Mouse (Mus musculus): ENCODE results near the gene Sdk2.

Sdk2 gene

DNA sequence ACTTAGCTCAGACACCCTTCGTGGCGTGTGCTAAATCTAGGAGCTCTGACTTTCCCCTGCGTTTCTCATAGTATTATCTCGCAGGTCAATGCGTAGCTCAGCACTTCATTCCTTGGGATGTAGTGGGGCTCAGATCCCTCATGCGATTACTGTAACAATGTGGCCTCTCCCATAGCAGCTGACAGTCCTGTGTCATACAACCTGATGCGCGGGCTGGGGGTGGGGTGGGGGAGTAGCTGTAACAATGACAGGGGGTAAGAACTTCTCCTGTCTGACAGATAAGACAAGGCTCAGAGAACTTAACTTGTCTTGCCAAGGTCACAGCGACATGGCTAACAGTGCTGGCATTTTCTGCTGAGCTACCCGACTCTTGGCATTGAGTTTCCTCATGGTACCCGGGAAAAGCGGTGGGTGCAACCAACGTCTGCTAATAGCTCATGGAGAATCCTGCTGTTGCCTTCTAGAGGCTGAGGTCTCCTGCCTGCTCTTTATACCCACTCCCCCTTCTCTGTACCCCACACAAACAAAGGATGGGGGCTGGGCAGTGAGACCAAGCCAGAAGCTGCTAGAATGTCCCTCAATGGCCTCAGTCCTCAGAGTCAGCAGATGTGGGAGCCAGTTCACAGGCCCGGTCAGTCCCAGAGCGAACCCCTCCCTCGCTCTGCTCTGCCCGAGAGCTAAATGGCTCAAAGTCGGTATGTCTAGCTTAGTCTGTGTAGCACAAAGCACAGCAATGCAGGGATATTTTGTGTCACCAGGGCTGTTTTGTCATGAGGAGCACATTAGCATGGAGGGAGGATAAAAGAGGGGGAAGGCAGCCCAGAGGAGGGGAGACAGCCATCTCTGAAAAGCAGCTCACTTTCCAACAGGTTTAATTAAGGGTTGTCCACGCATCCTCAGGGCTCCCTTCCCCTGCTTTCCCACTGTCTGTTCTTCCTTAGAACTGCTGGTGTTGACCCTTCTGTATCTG, 269.5 kb downstream of the Sdk2 start:
- no peak for DNase-seq (ENCODE audit: low read depth in 1 of 2, low spot score in 2 of 2)

DNA sequence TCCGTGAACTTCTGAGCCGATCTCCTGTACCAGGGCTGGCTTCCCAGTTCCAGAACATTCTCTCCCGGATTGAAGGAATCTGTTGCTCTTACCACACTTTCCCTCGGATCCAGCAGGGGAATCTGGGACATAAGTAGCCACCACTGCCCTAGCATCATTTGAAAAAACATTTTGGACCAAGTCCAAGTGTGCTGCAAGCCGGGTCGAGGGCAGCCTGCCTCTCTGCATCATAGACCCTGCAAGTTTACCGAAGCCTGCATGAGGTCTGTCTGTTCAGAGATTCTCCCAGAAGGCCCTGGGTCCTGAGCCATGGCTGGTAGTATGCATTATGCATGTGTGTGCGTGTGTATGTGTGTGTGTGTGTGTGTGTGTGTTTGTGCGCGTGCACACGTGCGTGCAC, 271.0 kb downstream of the Sdk2 start:
- no peak for DNase-seq (ENCODE audit: low read depth in 1 of 2, low spot score in 2 of 2)

DNA sequence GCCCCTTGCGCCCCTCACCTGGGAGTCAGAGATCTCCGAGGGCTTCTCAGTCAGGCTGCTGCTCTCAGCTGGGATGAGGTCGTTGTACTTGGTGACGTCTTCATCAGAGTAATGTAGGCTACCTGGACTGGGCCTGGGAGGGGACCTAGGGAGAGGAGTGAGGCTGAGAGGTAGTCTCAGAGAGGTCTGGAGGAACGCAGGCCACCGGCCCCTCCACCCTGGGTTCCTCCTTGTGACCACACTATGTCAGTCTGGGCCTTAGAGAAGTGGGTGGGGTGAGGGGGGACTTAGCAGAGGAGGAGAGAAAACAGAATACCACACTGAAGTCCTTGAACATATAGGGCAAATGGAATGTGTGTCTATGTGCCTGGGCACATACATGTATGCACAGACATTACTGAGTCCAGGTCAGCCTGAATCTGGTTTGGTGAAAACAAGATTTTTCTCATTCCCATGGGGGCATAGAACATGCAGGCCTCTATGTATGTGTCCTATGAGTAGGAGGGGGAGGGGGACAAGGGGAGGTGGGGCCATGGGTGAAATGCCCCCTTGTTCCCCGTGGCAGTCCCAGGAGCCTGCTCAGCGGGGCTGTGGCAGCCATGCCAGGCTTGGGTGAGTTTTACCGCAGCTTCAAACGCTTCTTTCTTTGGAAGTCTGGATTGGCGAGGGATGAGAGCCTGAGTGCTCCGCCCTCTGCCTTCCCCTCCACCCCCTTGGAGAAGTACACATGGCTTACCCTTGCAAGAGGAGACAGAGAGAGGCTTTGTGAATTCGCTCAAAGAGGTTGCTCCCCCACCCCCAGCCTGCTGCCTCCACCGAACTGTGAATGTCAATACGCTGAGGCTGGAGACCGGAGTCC, 275.3 kb downstream of the Sdk2 start:
- DNase-seq (ENCODE audit: low read depth in 1 of 2, low spot score in 2 of 2): no peak

GRCm38 (mm10) chr11:113789101-113789500, 277.7 kb downstream of the Sdk2 start:
- DNase-seq (ENCODE audit: low read depth in 1 of 2, low spot score in 2 of 2): no peak

GRCm38 (mm10) chr11:113788183-113788789, 278.6 kb downstream of the Sdk2 start:
- no peak for DNase-seq (ENCODE audit: low read depth in 1 of 2, low spot score in 2 of 2)

GRCm38 (mm10) chr11:113787432-113788182, 279.2 kb downstream of the Sdk2 start:
- DNase-seq (ENCODE audit: low read depth in 1 of 2, low spot score in 2 of 2): no peak

DNA sequence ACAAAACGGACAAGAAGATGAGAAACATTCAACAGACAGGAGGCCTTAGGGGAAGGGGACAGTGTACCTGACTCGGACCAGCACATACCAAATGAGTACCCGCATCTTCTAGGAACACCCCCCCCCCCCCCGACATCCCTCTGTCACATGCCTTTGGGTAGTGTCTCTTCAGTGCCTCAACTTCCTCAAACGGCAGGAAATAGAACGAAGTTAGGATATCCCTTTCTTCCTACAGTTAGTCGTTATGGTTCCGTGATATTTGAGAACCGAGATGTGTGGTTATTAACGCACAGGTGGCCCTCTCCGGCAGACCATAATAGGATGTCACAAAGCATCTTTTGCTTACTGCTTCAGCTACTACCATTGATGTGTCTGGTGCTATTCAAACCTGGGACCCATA, 279.8 kb downstream of the Sdk2 start:
- no peak for DNase-seq (ENCODE audit: low read depth in 1 of 2, low spot score in 2 of 2)

GRCm38 (mm10) chr11:113786395-113786794, 280.5 kb downstream of the Sdk2 start:
- no peak for DNase-seq (ENCODE audit: low read depth in 1 of 2, low spot score in 2 of 2)

GRCm38 (mm10) chr11:113785406-113786171, 281.3 kb downstream of the Sdk2 start:
- no peak for DNase-seq (ENCODE audit: low read depth in 1 of 2, low spot score in 2 of 2)

- DNase-seq (ENCODE audit: low read depth in 1 of 2, low spot score in 2 of 2): no peak
These were observed 282.0 kb downstream of the Sdk2 start for GRCm38 (mm10) chr11:113784656-113785396.

- no peak for DNase-seq (ENCODE audit: low read depth in 1 of 2, low spot score in 2 of 2)
These were observed 284.4 kb downstream of the Sdk2 start for GRCm38 (mm10) chr11:113782496-113782895.

- DNase-seq (ENCODE audit: low read depth in 1 of 2, low spot score in 2 of 2): no peak
These were observed 284.8 kb downstream of the Sdk2 start for GRCm38 (mm10) chr11:113782006-113782405.

DNA sequence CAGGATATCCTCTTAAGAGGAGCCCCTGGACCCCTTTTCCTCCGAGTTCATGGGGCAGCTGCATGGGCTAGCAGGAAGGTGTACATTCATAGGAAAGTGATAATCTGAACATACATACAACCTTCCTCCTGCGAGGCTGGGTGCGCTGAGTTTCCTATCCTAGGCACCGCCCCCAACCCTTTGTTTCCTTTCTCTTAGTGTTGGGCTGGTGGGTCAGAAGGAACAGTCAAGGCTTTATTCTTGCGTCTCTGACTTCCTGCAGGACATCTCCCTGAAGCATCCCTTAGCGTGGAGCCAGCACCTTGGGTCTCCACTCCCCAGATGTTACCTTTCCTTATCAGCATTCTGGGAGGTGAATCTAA, 287.2 kb downstream of the Sdk2 start:
- no peak for DNase-seq (ENCODE audit: low read depth in 1 of 2, low spot score in 2 of 2)

DNA sequence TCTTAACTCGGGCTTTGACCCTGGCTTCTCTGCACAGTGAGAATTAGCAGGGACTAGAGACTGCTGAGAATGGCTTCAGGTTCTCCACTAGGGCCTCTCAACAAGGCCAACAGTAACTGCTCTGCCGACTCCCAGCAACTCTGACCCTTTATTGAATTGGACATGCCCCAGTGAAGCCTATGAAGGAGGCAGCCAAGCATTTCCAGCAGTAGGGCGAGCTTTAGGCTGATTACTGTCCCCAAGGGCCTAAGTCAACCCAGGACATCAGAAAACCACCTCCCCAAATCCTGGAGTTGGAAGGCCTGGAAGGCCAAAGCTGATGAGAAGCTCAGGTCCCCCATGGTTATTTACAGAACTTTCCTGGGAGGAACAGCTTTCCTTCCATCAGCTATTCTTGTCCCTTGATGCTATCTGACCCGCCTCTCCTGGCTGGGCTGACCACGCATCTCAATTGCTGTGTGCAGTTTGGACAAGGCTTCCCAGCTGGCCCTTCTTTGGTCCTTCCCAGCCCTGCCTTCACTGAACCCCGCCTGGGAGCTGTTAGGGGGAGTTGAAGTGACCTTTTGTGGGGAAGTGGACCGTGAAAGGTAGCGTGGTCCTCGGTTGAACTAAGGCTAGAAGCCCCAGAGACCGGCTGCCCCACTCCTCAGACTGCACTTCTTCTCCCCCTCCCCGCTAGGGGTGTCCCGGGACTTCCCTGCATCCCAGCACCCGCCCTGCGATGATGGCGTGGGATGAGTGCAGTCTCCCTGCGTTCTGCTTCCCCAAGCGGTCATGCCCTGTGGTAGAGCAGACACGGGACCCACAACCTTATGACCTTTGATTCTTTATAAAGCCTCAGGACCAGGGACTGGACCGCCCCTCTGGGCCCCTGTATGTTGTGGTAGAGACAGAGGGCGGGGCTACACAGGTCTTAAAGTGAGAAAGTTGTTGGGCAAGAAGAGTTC, 287.8 kb downstream of the Sdk2 start:
- DNase-seq (ENCODE audit: low read depth in 1 of 2, low spot score in 2 of 2): peak in 1 of 2 experiments; percentile 24

DNA sequence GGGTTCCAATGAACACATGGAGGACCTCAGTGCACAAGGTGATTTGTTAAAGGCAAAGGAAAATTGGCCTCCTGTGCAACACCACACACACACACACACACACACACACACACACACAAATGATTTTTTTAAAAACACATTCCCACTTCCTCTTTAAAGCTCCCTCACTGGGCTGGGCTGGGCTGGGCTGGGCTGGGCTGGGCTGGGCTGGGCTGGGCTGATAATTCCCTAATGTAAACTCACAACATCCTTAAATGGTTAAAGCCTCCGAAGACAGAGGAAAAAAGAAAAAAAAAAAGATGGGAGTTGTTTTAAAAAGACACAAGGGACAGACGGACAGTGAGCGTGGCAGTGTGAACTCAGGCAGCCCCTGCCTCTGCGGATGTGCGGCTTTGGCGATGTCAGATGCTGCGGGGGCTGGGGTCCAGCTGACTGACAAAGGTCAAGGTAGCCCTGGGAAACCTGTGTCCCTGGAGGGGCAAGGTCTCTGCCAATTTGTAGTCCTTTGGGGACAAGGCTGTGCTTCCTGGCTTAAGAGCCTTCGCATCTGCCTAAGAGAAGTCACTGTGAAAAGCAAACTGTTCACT, 288.9 kb downstream of the Sdk2 start:
- DNase-seq (ENCODE audit: low read depth in 1 of 2, low spot score in 2 of 2): no peak

DNA sequence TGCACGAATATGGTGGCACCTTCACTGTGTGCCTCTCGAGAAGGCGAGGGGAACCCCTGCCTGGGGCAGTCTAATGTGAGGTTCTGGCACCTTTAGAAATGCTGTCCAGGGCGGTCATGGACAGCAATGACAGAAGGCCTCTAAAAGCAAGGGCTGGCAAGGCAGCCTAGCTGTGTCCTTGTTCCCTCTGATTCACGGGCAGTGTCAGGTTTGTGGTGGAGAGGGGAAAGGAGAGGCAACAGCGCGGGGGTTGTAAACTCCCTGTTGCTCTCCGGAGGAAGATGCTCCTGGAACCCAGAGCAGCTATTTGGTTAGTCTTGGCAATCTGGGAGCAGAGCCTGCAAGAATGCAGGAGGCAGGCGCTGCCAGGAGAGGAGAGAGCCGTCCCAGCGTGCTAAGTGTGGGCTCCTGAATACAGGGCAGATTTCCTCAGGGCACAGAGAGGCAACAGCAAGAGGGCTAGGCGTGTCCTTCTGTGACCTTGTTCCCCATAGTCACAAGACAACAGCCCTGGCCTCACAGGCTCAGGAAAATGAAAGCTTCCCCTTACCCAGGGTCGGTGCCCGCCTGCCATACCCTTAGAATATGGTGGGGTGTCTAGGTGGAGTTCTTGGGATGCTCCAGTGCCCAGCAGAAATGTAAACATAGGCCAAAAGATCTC, 289.9 kb downstream of the Sdk2 start:
- peak in 1 of 2 experiments; percentile 22 for DNase-seq (ENCODE audit: low read depth in 1 of 2, low spot score in 2 of 2)

GRCm38 (mm10) chr11:113774773-113775172, 292.1 kb downstream of the Sdk2 start:
- no peak for DNase-seq (ENCODE audit: low read depth in 1 of 2, low spot score in 2 of 2)

All from monocyte, adult 2 months (primary cell).